Mouse (Mus musculus): ENCODE data around the gene Edn2. TPM values are rescaled to one million over a fixed set of nuclear protein-coding genes. Genes with fewer than 3 reads are reported as not detected.

Edn2 gene
- polyA plus RNA-seq, 1 experiment from 2014 or later = not detected

DNA sequence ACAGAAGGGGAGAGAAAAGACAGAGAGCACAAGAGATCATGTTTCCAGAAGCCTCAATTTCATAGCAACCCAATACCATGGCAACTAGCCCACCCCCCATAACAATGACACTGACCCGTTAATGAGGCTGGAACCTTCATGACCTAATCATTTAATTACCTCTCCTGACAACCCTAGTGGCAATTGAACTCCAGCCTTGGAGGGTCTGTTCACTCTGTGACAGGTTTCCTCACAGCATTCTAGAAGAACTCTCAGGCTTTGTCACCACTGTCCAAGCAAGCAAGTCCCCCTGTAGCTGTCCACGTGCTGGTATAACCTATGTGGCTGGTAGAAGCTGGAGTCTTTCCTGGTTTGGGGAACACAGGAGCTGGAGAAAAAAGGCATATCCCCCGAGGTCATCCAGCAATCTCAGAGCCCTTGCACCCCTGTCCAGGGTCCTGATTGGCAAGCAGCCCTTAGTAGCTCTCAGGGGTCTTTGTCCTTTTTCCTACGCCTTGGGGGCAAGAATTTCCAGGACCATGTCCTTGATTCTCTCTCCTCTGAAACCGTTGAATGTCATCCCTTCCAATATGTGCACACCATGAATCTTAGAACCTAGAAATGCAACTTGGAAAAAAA, 23.5 kb downstream of the Edn2 start:
- no peaks in the 10 kb centered on the region for H3K27me3 ChIP-seq (ENCODE audit: control insufficient read depth, insufficient read depth, low read length)
- H3K4me2 ChIP-seq (ENCODE audit: low read depth, severe bottlenecking) = no peak overlapping the region
- no peaks in the 10 kb centered on the region for H3K36me3 ChIP-seq (ENCODE audit: control insufficient read depth, insufficient read depth, low read length)
- H3K9me3 ChIP-seq (ENCODE audit: control insufficient read depth, low read length) = no peaks in the 10 kb centered on the region
- DNase-seq (ENCODE audit: low spot score) = peak; percentile 70
- WGBS = 24% methylated on average over 5 of the region's 5 CpGs
- no peak overlapping the region for H3K27ac ChIP-seq (replicated peaks; ENCODE audit: low read depth, low read length)
- no peak overlapping the region for H3K4me3 ChIP-seq (ENCODE audit: low read depth, low read length)
- H3K4me1 ChIP-seq (ENCODE audit: control insufficient read depth, insufficient read depth, low read length) = no peaks in the 10 kb centered on the region
- no peak overlapping the region for H3K9ac ChIP-seq (ENCODE audit: low read length)
- no peak for ATAC-seq (ENCODE audit: insufficient number of reproducible peaks, low FRiP score, low TSS enrichment, low read depth)

DNA sequence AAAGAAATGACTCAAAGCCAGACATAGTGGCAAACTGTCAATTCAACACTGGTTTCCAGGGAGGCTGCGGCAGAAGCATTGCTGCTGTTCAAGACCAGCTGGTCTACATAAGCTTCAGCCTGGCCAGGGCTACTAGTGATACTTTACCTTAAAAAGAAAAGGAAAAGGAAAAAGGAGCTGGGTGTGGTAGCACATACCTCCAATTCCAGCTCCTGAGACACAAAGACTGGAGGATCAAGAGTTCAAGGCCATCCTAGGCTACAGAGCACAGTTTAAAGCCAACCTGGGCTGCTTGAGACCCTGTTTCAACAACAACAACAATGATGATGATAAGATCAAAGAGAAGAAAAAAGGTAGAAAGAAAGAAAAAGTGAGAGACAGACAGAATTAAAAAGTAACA, 25.4 kb downstream of the Edn2 start:
- Histone ChIP-seq H3K4me2 (ENCODE audit: low read depth, severe bottlenecking) (no peak overlapping the region), H3K4me3 (ENCODE audit: low read depth, low read length) (no peak overlapping the region), H3K27ac (replicated peaks; ENCODE audit: low read depth, low read length) (no peak overlapping the region), H3K9me3 (ENCODE audit: control insufficient read depth, low read length) (no peaks in the 10 kb centered on the region), H3K27me3 (ENCODE audit: control insufficient read depth, insufficient read depth, low read length) (no peaks in the 10 kb centered on the region), H3K36me3 (ENCODE audit: control insufficient read depth, insufficient read depth, low read length) (no peaks in the 10 kb centered on the region), H3K9ac (ENCODE audit: low read length) (no peak overlapping the region), H3K4me1 (ENCODE audit: control insufficient read depth, insufficient read depth, low read length) (peaks cover 7% of the 10 kb centered on the region; the same call in 1 of the 2 replicates)
- no peak for ATAC-seq (ENCODE audit: insufficient number of reproducible peaks, low FRiP score, low TSS enrichment, low read depth)
- DNase-seq (ENCODE audit: low spot score) = no peak
- 88% methylated on average over 1 of the region's 1 CpGs for WGBS

DNA sequence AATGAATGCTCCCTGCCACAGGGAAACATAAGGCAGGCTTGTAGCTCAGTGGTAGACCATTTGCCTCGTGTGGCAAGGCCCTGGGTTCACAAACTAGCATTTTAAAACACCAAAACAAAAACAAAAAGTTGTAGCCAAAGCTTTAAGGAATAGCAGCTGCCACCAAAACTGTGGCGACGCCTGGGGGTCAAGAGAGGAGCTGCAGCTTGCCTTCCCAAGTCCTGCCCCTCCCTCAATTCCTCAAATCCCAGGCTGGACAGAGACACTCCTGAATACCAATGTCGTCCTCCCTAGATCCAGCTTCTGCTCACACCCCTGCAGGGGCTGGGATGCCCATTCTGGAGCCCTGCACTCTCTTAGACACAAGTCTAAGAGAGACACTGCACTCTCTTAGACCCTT, 25.9 kb downstream of the Edn2 start:
- WGBS = 5% methylated on average over 4 of the region's 4 CpGs

DNA sequence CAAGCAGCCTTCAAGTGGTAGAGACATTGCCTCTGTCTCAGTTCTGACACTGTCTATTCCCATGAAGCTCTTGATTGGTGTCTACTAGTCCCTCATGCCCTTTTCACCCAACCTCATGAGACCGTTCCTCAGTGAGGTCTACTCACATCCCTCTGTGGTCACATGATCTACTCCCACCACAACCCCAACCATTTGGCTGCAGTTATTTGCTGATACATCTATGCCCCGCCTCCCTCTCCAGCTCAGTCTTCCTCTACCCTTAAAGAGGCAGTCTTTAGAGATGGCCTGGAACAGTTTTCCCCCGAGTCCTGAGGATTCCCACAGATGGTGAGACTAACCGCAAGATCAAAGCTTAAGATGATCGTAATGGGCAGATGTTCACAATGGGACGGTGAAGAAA, 27.2 kb downstream of the Edn2 start:
- no peak overlapping the region for H3K4me2 ChIP-seq (ENCODE audit: low read depth, severe bottlenecking)
- peaks cover 7% of the 10 kb centered on the region; the same call in 1 of the 2 replicates for H3K4me1 ChIP-seq (ENCODE audit: control insufficient read depth, insufficient read depth, low read length)
- H3K36me3 ChIP-seq (ENCODE audit: control insufficient read depth, insufficient read depth, low read length) = no peaks in the 10 kb centered on the region
- WGBS = 83% methylated on average over 6 of the region's 6 CpGs
- no peak overlapping the region for H3K9ac ChIP-seq (ENCODE audit: low read length)
- ATAC-seq (ENCODE audit: insufficient number of reproducible peaks, low FRiP score, low TSS enrichment, low read depth) (no peak), DNase-seq (ENCODE audit: low spot score) (no peak)
- H3K9me3 ChIP-seq (ENCODE audit: control insufficient read depth, low read length) = no peaks in the 10 kb centered on the region
- H3K27ac ChIP-seq (replicated peaks; ENCODE audit: low read depth, low read length) = no peak overlapping the region
- H3K4me3 ChIP-seq (ENCODE audit: low read depth, low read length) = no peak overlapping the region
- H3K27me3 ChIP-seq (ENCODE audit: control insufficient read depth, insufficient read depth, low read length) = no peaks in the 10 kb centered on the region

More for the DNA sequence above, 25.9 kb downstream of the Edn2 start:
- Histone ChIP-seq H3K4me1 (ENCODE audit: control insufficient read depth, insufficient read depth, low read length) (peaks cover 7% of the 10 kb centered on the region; the same call in 1 of the 2 replicates), H3K36me3 (ENCODE audit: control insufficient read depth, insufficient read depth, low read length) (no peaks in the 10 kb centered on the region), H3K27me3 (ENCODE audit: control insufficient read depth, insufficient read depth, low read length) (no peaks in the 10 kb centered on the region), H3K9me3 (ENCODE audit: control insufficient read depth, low read length) (no peaks in the 10 kb centered on the region), H3K4me2 (ENCODE audit: low read depth, severe bottlenecking) (no peak overlapping the region), H3K27ac (replicated peaks; ENCODE audit: low read depth, low read length) (no peak overlapping the region), H3K9ac (ENCODE audit: low read length) (no peak overlapping the region), H3K4me3 (ENCODE audit: low read depth, low read length) (no peak overlapping the region)
- DNase-seq (ENCODE audit: low spot score) = peak; percentile 45
- ATAC-seq (ENCODE audit: insufficient number of reproducible peaks, low FRiP score, low TSS enrichment, low read depth) = no peak

DNA sequence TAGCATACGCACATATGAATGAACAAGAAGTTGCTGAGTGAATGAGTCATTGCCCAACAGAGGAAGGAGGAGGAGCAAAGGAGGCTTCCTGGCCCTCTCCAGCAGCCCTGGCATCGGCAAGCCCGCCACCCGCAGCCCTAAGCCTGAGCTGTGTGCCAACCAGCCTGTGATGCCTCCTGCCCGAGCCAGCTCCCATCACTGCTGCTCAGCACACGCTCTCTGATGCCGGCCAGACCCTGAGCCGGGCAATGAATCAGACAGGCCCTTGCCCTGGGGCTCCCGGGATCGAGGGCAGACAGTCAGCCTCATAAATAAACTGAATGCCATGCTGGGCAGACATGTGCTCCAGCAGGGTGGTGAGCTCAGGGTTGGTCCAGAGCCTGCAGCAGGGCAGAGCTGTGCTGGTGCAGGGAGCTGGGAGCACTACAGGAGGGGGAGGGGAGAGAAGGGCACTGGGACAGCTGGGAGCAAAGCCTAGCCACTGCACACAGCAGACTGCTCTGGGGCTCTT, 27.7 kb downstream of the Edn2 start:
- no peaks in the 10 kb centered on the region for H3K27me3 ChIP-seq (ENCODE audit: control insufficient read depth, insufficient read depth, low read length)
- H3K9me3 ChIP-seq (ENCODE audit: control insufficient read depth, low read length) = no peaks in the 10 kb centered on the region
- DNase-seq (ENCODE audit: low spot score) (no peak), ATAC-seq (ENCODE audit: insufficient number of reproducible peaks, low FRiP score, low TSS enrichment, low read depth) (peak; percentile 65; the same call in 1 of the 2 replicates)
- H3K4me3 ChIP-seq (ENCODE audit: low read depth, low read length) = no peak overlapping the region
- no peak overlapping the region for H3K9ac ChIP-seq (ENCODE audit: low read length)
- H3K27ac ChIP-seq (replicated peaks; ENCODE audit: low read depth, low read length) = no peak overlapping the region
- 68% methylated on average over 10 of the region's 10 CpGs for WGBS
- no peaks in the 10 kb centered on the region for H3K36me3 ChIP-seq (ENCODE audit: control insufficient read depth, insufficient read depth, low read length)
- H3K4me2 ChIP-seq (ENCODE audit: low read depth, severe bottlenecking) = no peak overlapping the region
- peaks cover 7% of the 10 kb centered on the region; the same call in 1 of the 2 replicates for H3K4me1 ChIP-seq (ENCODE audit: control insufficient read depth, insufficient read depth, low read length)

DNA sequence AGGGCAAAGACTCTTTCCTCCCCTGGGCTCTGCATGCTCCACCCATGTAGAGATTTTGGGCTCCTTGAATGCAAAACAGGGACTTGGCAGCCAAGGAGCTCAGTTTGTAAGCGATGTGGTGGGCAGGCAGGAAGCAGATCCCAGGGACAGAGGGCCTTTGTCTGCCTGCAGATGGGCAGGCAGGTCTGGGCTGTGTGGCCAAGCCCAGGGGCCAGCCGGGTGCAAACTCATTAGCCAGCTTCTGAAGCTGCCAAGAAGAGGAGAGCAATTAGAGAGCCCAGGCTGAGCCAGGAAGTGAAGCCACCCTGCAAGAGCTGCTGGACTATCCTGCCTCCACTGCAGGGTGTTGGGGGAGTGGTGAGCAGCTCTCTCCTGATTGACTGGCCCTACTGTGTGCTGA, 28.9 kb downstream of the Edn2 start:
- DNase-seq (ENCODE audit: low spot score) = peak; percentile 29
- no peak overlapping the region for H3K4me2 ChIP-seq (ENCODE audit: low read depth, severe bottlenecking)

DNA sequence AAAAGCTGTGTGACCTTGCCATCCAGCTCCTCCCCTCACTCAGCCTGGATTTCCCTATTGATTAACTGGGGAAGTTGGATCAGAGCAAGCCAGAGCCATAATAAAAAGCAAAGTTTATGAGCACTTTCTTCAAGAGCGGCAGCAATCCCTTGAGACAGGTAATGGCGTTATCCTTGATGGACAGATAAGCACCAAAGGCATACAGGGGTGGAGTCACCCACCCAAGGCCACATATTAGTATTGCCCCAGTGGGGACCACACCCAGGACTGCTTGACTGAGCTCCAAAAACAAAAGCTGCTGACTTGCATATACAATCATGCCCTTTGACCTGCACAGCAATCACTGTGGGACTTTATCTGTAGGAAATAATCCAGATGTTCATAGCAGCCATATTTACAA, 31.0 kb downstream of the Edn2 start:
- Histone ChIP-seq H3K4me2 (ENCODE audit: low read depth, severe bottlenecking) (no peak overlapping the region), H3K27ac (replicated peaks; ENCODE audit: low read depth, low read length) (no peak overlapping the region), H3K4me1 (ENCODE audit: control insufficient read depth, insufficient read depth, low read length) (peaks cover 7% of the 10 kb centered on the region; the same call in 1 of the 2 replicates), H3K9ac (ENCODE audit: low read length) (no peak overlapping the region), H3K27me3 (ENCODE audit: control insufficient read depth, insufficient read depth, low read length) (no peaks in the 10 kb centered on the region), H3K9me3 (ENCODE audit: control insufficient read depth, low read length) (no peaks in the 10 kb centered on the region), H3K36me3 (ENCODE audit: control insufficient read depth, insufficient read depth, low read length) (no peaks in the 10 kb centered on the region), H3K4me3 (ENCODE audit: low read depth, low read length) (no peak overlapping the region)
- ATAC-seq (ENCODE audit: insufficient number of reproducible peaks, low FRiP score, low TSS enrichment, low read depth) = no peak
- WGBS = 55% methylated on average over 2 of the region's 2 CpGs
- DNase-seq (ENCODE audit: low spot score) = no peak

More for the DNA sequence above, 28.9 kb downstream of the Edn2 start:
- Histone ChIP-seq H3K27ac (replicated peaks; ENCODE audit: low read depth, low read length) (0 out of 2 replicates have a peak overlapping the region, but pooled peaks have one; percentile 14), H3K36me3 (ENCODE audit: control insufficient read depth, insufficient read depth, low read length) (no peaks in the 10 kb centered on the region), H3K9ac (ENCODE audit: low read length) (no peak overlapping the region), H3K9me3 (ENCODE audit: control insufficient read depth, low read length) (no peaks in the 10 kb centered on the region), H3K27me3 (ENCODE audit: control insufficient read depth, insufficient read depth, low read length) (no peaks in the 10 kb centered on the region), H3K4me3 (ENCODE audit: low read depth, low read length) (no peak overlapping the region), H3K4me1 (ENCODE audit: control insufficient read depth, insufficient read depth, low read length) (peaks cover 7% of the 10 kb centered on the region; the same call in 1 of the 2 replicates)
- ATAC-seq (ENCODE audit: insufficient number of reproducible peaks, low FRiP score, low TSS enrichment, low read depth) = no peak
- WGBS = 30% methylated on average over 2 of the region's 2 CpGs

DNA sequence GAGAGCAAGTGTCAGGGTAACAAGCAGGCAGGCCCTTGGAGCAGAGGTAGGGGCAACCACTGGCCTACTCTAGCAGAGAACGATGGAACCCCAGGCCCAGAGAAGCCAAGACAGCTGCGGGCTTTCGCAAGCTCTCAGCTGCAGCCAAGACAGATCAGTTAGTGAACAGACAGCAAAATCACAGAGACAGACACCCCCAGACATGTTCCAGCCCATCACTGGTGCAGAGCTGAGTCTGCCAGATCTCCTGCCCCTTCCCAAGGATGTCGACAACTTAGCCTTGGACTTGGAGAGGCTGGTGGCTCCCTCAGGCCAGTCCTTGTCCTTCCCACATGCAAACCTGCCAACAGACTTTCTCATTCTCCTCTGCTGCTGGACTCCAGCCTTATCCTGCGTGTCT, 33.0 kb downstream of the Edn2 start:
- DNase-seq (ENCODE audit: low spot score) (no peak), ATAC-seq (ENCODE audit: insufficient number of reproducible peaks, low FRiP score, low TSS enrichment, low read depth) (no peak)
- peaks cover 7% of the 10 kb centered on the region; the same call in 1 of the 2 replicates for H3K4me1 ChIP-seq (ENCODE audit: control insufficient read depth, insufficient read depth, low read length)
- no peak overlapping the region for H3K9ac ChIP-seq (ENCODE audit: low read length)
- 92% methylated on average over 5 of the region's 5 CpGs for whole genome bisulfite sequencing
- no peak overlapping the region for H3K4me2 ChIP-seq (ENCODE audit: low read depth, severe bottlenecking)
- no peaks in the 10 kb centered on the region for H3K9me3 ChIP-seq (ENCODE audit: control insufficient read depth, low read length)
- no peak overlapping the region for H3K4me3 ChIP-seq (ENCODE audit: low read depth, low read length)
- no peak overlapping the region for H3K27ac ChIP-seq (replicated peaks; ENCODE audit: low read depth, low read length)
- H3K27me3 ChIP-seq (ENCODE audit: control insufficient read depth, insufficient read depth, low read length) = no peaks in the 10 kb centered on the region
- H3K36me3 ChIP-seq (ENCODE audit: control insufficient read depth, insufficient read depth, low read length) = no peaks in the 10 kb centered on the region

All from limb, embryonic 11.5 days (tissue).